Mouse (Mus musculus) heart, embryonic 12.5 days (tissue): ENCODE data around the gene Gimap4. TPM values are rescaled to one million over a fixed set of nuclear protein-coding genes. Genes with fewer than 3 reads are reported as not detected.

Source experiments
- ATAC-seq: fragments of 200-750 bp; cut with Nextera tagmentation; 2 replicates; pipeline ENCODE4 v1.8.0; 2017; ENCODE audit warnings: moderate TSS enrichment, moderate library complexity; ENCODE audit not compliant: insufficient number of reproducible peaks, low FRiP score
- H3K27ac ChIP-seq: fragments of 300-500 bp; sonication (generic); 2 replicates; pipeline ENCODE4 v1.5.1; 2016; ENCODE audit warnings: mild to moderate bottlenecking, moderate library complexity; ENCODE audit not compliant: poor library complexity, severe bottlenecking
- H3K27me3 ChIP-seq: fragments of 300-500 bp; sonication (generic); replicated peaks from 2 replicates; pipeline ENCODE4 v1.6.1; 2016; ENCODE audit warnings: mild to moderate bottlenecking, moderate library complexity
- H3K36me3 ChIP-seq: fragments of 300-500 bp; sonication (generic); 2 replicates; pipeline ENCODE4 v1.6.1; 2016; ENCODE audit warnings: mild to moderate bottlenecking, moderate library complexity
- H3K4me1 ChIP-seq: fragments of 300-500 bp; sonication (generic); replicated peaks from 2 replicates; pipeline ENCODE4 v1.6.1; 2016; ENCODE audit warnings: mild to moderate bottlenecking
- H3K4me2 ChIP-seq: fragments of 300-500 bp; sonication (generic); 2 replicates; pipeline ENCODE4 v1.6.1; 2016; ENCODE audit warnings: mild to moderate bottlenecking, moderate library complexity
- H3K4me3 ChIP-seq: fragments of 300-500 bp; sonication (generic); 2 replicates; pipeline ENCODE4 v1.5.1; 2016; ENCODE audit warnings: mild to moderate bottlenecking
- H3K9ac ChIP-seq: fragments of 300-500 bp; sonication (generic); 2 replicates; pipeline ENCODE4 v1.6.1; 2016; ENCODE audit warnings: mild to moderate bottlenecking, moderate library complexity
- H3K9me3 ChIP-seq: fragments of 300-500 bp; sonication (generic); replicated peaks from 2 replicates; pipeline ENCODE4 v1.6.1; 2016; ENCODE audit warnings: mild to moderate bottlenecking, moderate library complexity
- WGBS: fragments of 180-500 bp; shearing (Covaris S2); methylation state at CpG from one replicate; pipeline ENCODE4 v1.1.7; 2016; 5-methylcytosine and 5-hydroxymethylcytosine counted together
- polyA plus RNA-seq: library from polyadenylated mRNA; unstranded; fragments of >200 nt; fragmentation: Nextera tagmentation; extraction: Ambion mirVana; gene quantifications from 2 replicates; pipeline ENCODE4 v1.2.1, GENCODE M21; 2016

Gimap4 gene
- polyA plus RNA-seq, 1 experiment from 2014 or later, result 10.7 TPM

GRCm38 (mm10) chr6:48702146-48702545, 17.8 kb downstream of the Gimap4 start:
- Histone ChIP-seq H3K9ac (no peak overlapping the region), H3K36me3 (peaks cover 8% of the 10 kb centered on the region; the same call in 1 of the 2 replicates), H3K4me2 (no peak overlapping the region), H3K27ac (peak overlapping the region; percentile 74), H3K4me1 (peaks cover 3% of the 10 kb centered on the region; the same call in 1 of the 2 replicates), H3K9me3 (no peaks in the 10 kb centered on the region), H3K27me3 (no peaks in the 10 kb centered on the region), H3K4me3 (no peak overlapping the region)
- ATAC-seq, result no peak
- 77% methylated on average over 7 of the region's 7 CpGs for WGBS

- no peak overlapping the region for H3K4me3 ChIP-seq
- peak overlapping the region; percentile 74 for H3K27ac ChIP-seq
- H3K9ac ChIP-seq, result no peak overlapping the region
- no peaks in the 10 kb centered on the region for H3K9me3 ChIP-seq
- H3K27me3 ChIP-seq, result no peaks in the 10 kb centered on the region
- H3K4me2 ChIP-seq, result no peak overlapping the region
- no peak for ATAC-seq
- WGBS, result 57% methylated on average over 5 of the region's 5 CpGs
- peaks cover 3% of the 10 kb centered on the region; the same call in 1 of the 2 replicates for H3K4me1 ChIP-seq
- peaks cover 8% of the 10 kb centered on the region; the same call in 1 of the 2 replicates for H3K36me3 ChIP-seq
Measured at GRCm38 (mm10) chr6:48702601-48703000, 18.3 kb downstream of the Gimap4 start.

DNA sequence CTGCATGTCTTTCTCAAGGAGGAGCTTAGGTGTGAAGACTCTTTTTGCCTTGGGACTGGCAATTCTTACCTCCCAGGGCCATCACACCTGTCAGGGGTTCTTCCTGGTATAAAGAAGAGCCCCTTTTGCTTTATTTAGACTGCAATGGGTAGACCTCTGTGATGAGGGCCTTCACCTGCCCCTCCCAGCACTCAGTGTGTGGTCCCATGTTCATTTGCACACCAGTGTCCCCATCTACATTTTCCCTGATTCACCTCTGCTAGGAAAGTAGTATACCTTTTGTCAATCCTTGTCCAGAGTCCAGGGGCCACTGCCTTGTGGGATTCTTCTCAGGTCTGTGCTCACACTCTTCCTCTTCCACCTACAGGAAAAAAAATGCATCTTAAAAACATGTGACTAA, 19.8 kb downstream of the Gimap4 start:
- no peaks in the 10 kb centered on the region for H3K27me3 ChIP-seq
- H3K4me1 ChIP-seq, result peaks cover 3% of the 10 kb centered on the region; the same call in 1 of the 2 replicates
- ATAC-seq, result no peak
- no peak overlapping the region for H3K4me3 ChIP-seq
- no peak overlapping the region for H3K27ac ChIP-seq
- no peak overlapping the region for H3K9ac ChIP-seq
- H3K36me3 ChIP-seq, result peaks cover 8% of the 10 kb centered on the region; the same call in 1 of the 2 replicates
- H3K4me2 ChIP-seq, result no peak overlapping the region
- H3K9me3 ChIP-seq, result no peaks in the 10 kb centered on the region

GRCm38 (mm10) chr6:48706130-48706529, 21.8 kb downstream of the Gimap4 start:
- H3K27me3 ChIP-seq, result no peaks in the 10 kb centered on the region
- peak overlapping the region; percentile 47 for H3K4me2 ChIP-seq
- H3K4me3 ChIP-seq, result peak overlapping the region; percentile 19
- ATAC-seq, result no peak
- H3K36me3 ChIP-seq, result peaks cover 8% of the 10 kb centered on the region; the same call in 1 of the 2 replicates
- 41% methylated on average over 3 of the region's 3 CpGs for WGBS
- H3K4me1 ChIP-seq, result no peaks in the 10 kb centered on the region
- H3K27ac ChIP-seq, result peak overlapping the region; percentile 62
- H3K9me3 ChIP-seq, result no peaks in the 10 kb centered on the region
- no peak overlapping the region for H3K9ac ChIP-seq

DNA sequence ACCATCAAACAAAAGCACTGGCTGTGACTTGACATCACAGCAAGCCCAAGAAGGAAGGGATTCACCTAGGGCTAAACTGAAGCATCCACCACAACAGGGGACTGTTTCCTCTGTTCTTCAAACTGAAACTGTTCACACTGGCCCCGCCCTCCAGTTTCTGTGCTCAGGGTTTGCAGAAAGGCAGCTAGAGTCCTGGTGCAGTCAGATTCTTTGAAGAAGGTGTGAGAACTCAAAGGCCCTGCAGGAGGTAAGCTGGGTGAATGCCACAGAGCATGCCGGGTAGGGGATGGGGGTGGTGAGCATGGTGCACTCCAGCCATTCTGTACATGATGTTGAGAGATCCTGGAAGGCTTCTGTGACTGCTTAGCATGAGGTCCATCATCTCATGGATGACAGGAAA, 34.1 kb downstream of the Gimap4 start, which contains the start of the genes Gm28053 and Gimap7:
Gene Gm28053 (plus strand): TSS at position 153 of the 400 bp plus-strand sequence.
Gene Gimap7 (plus strand): TSS at position 167 of the 400 bp plus-strand sequence.
- Histone ChIP-seq H3K9me3 (no peaks in the 10 kb centered on the region), H3K36me3 (no peaks in the 10 kb centered on the region), H3K27me3 (no peaks in the 10 kb centered on the region; the same call in 1 of the 2 replicates), H3K4me2 (no peak within 1 kb of the TSS), H3K4me1 (no peaks in the 10 kb centered on the region), H3K27ac (no peak within 1 kb of the TSS), H3K4me3 (no peak within 1 kb of the TSS), H3K9ac (no peak within 1 kb of the TSS)
- no peak for ATAC-seq
- 47% methylated on average over 2 of the region's 2 CpGs for WGBS

- Histone ChIP-seq H3K4me2 (no peak overlapping the region), H3K27me3 (no peaks in the 10 kb centered on the region; the same call in 1 of the 2 replicates), H3K4me1 (peaks cover 2% of the 10 kb centered on the region; the same call in 1 of the 2 replicates), H3K9me3 (no peaks in the 10 kb centered on the region), H3K36me3 (no peaks in the 10 kb centered on the region), H3K9ac (no peak overlapping the region), H3K27ac (no peak overlapping the region), H3K4me3 (no peak overlapping the region)
- 84% methylated on average over 4 of the region's 4 CpGs for WGBS
- ATAC-seq, result no peak
Measured at GRCm38 (mm10) chr6:48720326-48720725, 36.0 kb downstream of the Gimap4 start.

DNA sequence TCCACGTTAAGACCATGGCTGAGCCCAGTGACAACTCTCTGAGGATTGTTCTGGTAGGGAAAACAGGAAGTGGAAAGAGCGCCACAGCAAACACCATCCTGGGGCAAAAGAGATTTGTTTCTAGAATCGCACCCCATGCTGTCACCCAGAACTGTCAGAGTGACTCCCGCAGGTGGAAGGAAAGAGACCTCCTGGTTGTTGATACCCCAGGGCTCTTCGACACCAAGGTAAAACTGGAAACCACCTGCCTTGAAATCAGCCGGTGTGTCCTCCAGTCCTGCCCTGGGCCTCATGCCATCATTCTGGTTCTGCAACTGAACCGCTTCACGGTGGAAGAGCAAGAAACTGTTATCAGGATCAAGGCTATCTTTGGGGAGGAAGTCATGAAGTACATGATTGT, 39.1 kb downstream of the Gimap4 start:
- H3K27ac ChIP-seq, result no peak overlapping the region
- H3K36me3 ChIP-seq, result no peaks in the 10 kb centered on the region
- no peaks in the 10 kb centered on the region; the same call in 1 of the 2 replicates for H3K27me3 ChIP-seq
- no peak overlapping the region for H3K4me3 ChIP-seq
- no peak overlapping the region for H3K4me2 ChIP-seq
- no peaks in the 10 kb centered on the region for H3K9me3 ChIP-seq
- no peak overlapping the region for H3K9ac ChIP-seq
- peaks cover 9% of the 10 kb centered on the region for H3K4me1 ChIP-seq
- WGBS, result 67% methylated on average over 8 of the region's 8 CpGs
- ATAC-seq, result no peak

- Histone ChIP-seq H3K4me2 (peak overlapping the region; percentile 23), H3K9me3 (no peaks in the 10 kb centered on the region), H3K4me3 (no peak overlapping the region), H3K4me1 (peaks cover 9% of the 10 kb centered on the region), H3K36me3 (no peaks in the 10 kb centered on the region), H3K9ac (no peak overlapping the region), H3K27me3 (no peaks in the 10 kb centered on the region; the same call in 1 of the 2 replicates), H3K27ac (no peak overlapping the region)
- 11% methylated on average over 1 of the region's 1 CpGs for WGBS
- no peak for ATAC-seq
Measured at GRCm38 (mm10) chr6:48725476-48725875, 41.1 kb downstream of the Gimap4 start.

DNA sequence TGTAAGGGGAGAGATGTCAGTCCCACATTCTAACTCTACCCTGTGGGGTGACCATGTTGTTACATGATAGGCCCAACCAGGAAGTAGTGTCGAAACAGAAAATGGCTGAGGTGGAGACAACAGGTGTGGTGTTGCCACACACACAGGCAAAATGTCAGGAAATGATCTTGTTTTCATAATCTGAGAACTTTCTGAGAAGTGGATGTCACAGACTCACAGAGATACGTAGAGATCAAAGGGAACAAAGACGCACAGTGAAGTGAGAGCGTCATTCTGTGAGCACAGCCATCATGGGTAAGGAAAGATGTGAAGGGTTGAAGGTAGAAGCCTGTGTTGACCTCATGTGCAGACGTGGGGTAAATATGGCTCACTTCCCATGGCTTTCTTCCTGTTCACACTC, 43.4 kb downstream of the Gimap4 start:
- Histone ChIP-seq H3K27ac (no peak overlapping the region), H3K27me3 (no peaks in the 10 kb centered on the region), H3K4me3 (no peak overlapping the region), H3K9ac (no peak overlapping the region), H3K4me1 (peaks cover 9% of the 10 kb centered on the region), H3K36me3 (no peaks in the 10 kb centered on the region), H3K4me2 (no peak overlapping the region), H3K9me3 (no peaks in the 10 kb centered on the region)
- ATAC-seq, result no peak
- WGBS, result 84% methylated on average over 5 of the region's 5 CpGs

DNA sequence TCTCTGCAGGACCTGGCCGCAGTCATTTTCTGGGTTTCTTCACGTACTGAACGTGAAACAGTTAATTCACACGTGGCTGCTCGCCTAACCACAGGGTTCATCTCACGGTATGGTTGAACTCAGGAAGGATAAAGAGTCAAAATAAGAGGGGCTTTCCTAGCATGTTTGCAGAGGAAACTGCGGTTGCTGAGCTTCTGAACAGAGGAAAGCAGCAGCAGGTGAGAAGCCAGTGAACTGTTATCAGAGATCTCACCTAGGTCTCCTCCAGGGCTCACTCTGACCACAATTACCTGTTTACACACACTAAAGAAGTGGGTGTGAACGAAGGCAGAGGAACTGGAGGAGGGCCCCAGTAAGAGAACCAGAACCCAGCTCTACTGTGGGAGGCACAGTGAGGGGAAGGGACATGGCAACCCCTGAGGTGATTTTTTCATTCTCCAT, 48.5 kb downstream of the Gimap4 start:
- Histone ChIP-seq H3K36me3 (no peaks in the 10 kb centered on the region), H3K4me1 (no peaks in the 10 kb centered on the region), H3K4me3 (no peak overlapping the region), H3K27me3 (no peaks in the 10 kb centered on the region), H3K9me3 (no peaks in the 10 kb centered on the region), H3K9ac (no peak overlapping the region), H3K4me2 (no peak overlapping the region), H3K27ac (no peak overlapping the region)
- 42% methylated on average over 8 of the region's 8 CpGs for WGBS
- no peak for ATAC-seq

- no peak overlapping the region for H3K9ac ChIP-seq
- WGBS, result 86% methylated on average over 1 of the region's 1 CpGs
- no peaks in the 10 kb centered on the region for H3K36me3 ChIP-seq
- H3K4me3 ChIP-seq, result no peak overlapping the region
- ATAC-seq, result no peak
- H3K9me3 ChIP-seq, result no peaks in the 10 kb centered on the region
- no peak overlapping the region for H3K27ac ChIP-seq
- H3K4me2 ChIP-seq, result no peak overlapping the region
- H3K4me1 ChIP-seq, result no peaks in the 10 kb centered on the region
- H3K27me3 ChIP-seq, result no peaks in the 10 kb centered on the region
Measured at GRCm38 (mm10) chr6:48733660-48734059, 49.3 kb downstream of the Gimap4 start.

DNA sequence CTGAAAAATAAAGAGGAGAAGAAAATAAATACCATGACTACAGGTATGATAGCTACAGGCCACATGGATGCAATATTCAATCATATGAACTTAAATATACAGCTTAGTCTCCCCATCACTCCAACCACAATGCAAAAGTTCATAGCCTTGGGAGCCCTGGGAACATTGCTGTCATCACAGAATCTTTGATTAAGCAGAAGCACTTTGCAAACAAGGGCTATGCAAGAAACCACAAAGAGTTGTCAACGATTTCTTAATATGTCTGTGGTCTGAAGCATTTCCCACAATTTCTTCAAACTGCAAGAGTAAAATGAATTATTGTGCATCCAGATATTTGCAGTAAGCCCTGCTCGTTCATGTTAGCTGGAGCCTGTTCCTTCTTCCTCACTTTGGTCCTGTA, 52.7 kb downstream of the Gimap4 start:
- no peak for ATAC-seq
- no peak overlapping the region for H3K4me3 ChIP-seq
- H3K4me1 ChIP-seq, result peaks cover 14% of the 10 kb centered on the region
- H3K36me3 ChIP-seq, result no peaks in the 10 kb centered on the region
- peaks cover 20% of the 10 kb centered on the region for H3K27me3 ChIP-seq
- no peak overlapping the region for H3K4me2 ChIP-seq
- H3K27ac ChIP-seq, result no peak overlapping the region
- no peak overlapping the region for H3K9ac ChIP-seq
- WGBS, result 73% methylated on average over 2 of the region's 2 CpGs
- no peaks in the 10 kb centered on the region for H3K9me3 ChIP-seq
